Mouse (Mus musculus) neural tube, embryonic 14.5 days (tissue): ENCODE data around the gene Zfp523. TPM values are rescaled to one million over a fixed set of nuclear protein-coding genes. Genes with fewer than 3 reads are reported as not detected.

Experiments used
- ATAC-seq: fragments of 200-750 bp; cut with Nextera tagmentation; 2 replicates; pipeline ENCODE4 v1.8.0; 2017; ENCODE audit warnings: low read depth, mild to moderate bottlenecking, moderate TSS enrichment, moderate library complexity
- H3K27ac ChIP-seq: fragments of 300-500 bp; sonication (generic); 2 replicates; pipeline ENCODE4 v1.5.1; 2014; ENCODE audit warnings: low read depth, mild to moderate bottlenecking, control low read depth, low read length, moderate library complexity, mixed read lengths
- H3K27me3 ChIP-seq: fragments of 300-500 bp; sonication (generic); 2 replicates; pipeline ENCODE4 v1.6.1; 2014; ENCODE audit warnings: low read length; ENCODE audit not compliant: control insufficient read depth, insufficient read depth
- H3K36me3 ChIP-seq: fragments of 300-500 bp; sonication (generic); 2 replicates; pipeline ENCODE4 v1.6.1; 2014; ENCODE audit warnings: low read length, mixed read lengths; ENCODE audit not compliant: control insufficient read depth, insufficient read depth
- H3K4me1 ChIP-seq: fragments of 300-500 bp; sonication (generic); 2 replicates; pipeline ENCODE4 v1.6.1; 2014; ENCODE audit warnings: low read length; ENCODE audit not compliant: control insufficient read depth, insufficient read depth
- H3K4me2 ChIP-seq: fragments of 300-500 bp; sonication (generic); 2 replicates; pipeline ENCODE4 v1.6.1; 2014; ENCODE audit warnings: mild to moderate bottlenecking, low read depth, low read length, control low read depth
- H3K4me3 ChIP-seq: fragments of 300-500 bp; sonication (generic); 2 replicates; pipeline ENCODE4 v1.5.1; 2014; ENCODE audit warnings: low read depth, low read length, control low read depth, mixed read lengths
- H3K9ac ChIP-seq: fragments of 300-500 bp; sonication (generic); replicated peaks from 2 replicates; pipeline ENCODE4 v1.6.1; 2014; ENCODE audit warnings: low read depth, mild to moderate bottlenecking, control low read depth, low read length, mixed read lengths
- H3K9me3 ChIP-seq: fragments of 300-500 bp; sonication (generic); 2 replicates; pipeline ENCODE4 v1.6.1; 2016; ENCODE audit warnings: low read length; ENCODE audit not compliant: control insufficient read depth
- WGBS: fragments of 180-500 bp; shearing (Covaris S2); extraction: QIAGEN DNeasy Blood & Tissue Kit; methylation state at CpG from one replicate; pipeline ENCODE4 v1.1.7; 2014; 5-methylcytosine and 5-hydroxymethylcytosine counted together
- polyA plus RNA-seq: library from polyadenylated mRNA; unstranded; fragments of >200 nt; fragmentation: Nextera tagmentation; extraction: Ambion mirVana; gene quantifications from 2 replicates; pipeline ENCODE4 v1.2.1, GENCODE M21; 2014

Zfp523 gene
- polyA plus RNA-seq, 1 experiment from 2014 or later: 46.1 TPM

DNA sequence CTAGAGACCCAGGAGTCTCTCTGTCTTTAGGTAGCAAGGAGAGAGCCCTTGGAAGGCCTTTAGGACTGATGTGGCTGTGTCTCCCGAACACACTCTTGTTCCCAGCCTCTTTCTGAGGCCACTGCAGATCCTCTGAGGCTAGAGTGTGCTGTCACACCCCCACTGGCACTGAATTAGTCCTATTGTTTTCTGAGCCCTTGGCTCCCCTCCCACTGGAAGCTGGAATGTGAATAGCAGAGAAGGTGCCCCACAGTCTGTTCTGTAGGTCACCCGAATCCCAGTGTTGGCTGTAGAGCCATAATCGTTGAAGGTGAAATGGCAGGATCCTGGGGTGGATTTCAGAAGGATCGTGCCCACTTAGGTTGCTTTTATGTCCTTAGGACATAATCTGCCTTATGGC lies 3.4 kb downstream of the Zfp523 start:
- H3K4me3 ChIP-seq: no peak overlapping the region
- H3K9ac ChIP-seq: no peak overlapping the region
- 18% methylated on average over 4 of the region's 4 CpGs for WGBS
- no peak for ATAC-seq
- H3K27ac ChIP-seq: no peak overlapping the region
- H3K9me3 ChIP-seq: no peaks in the 10 kb centered on the region
- H3K4me2 ChIP-seq: no peak overlapping the region
- H3K27me3 ChIP-seq: no peaks in the 10 kb centered on the region; the same call in 1 of the 2 replicates
- peaks cover 14% of the 10 kb centered on the region for H3K4me1 ChIP-seq
- no peaks in the 10 kb centered on the region; the same call in 1 of the 2 replicates for H3K36me3 ChIP-seq

DNA sequence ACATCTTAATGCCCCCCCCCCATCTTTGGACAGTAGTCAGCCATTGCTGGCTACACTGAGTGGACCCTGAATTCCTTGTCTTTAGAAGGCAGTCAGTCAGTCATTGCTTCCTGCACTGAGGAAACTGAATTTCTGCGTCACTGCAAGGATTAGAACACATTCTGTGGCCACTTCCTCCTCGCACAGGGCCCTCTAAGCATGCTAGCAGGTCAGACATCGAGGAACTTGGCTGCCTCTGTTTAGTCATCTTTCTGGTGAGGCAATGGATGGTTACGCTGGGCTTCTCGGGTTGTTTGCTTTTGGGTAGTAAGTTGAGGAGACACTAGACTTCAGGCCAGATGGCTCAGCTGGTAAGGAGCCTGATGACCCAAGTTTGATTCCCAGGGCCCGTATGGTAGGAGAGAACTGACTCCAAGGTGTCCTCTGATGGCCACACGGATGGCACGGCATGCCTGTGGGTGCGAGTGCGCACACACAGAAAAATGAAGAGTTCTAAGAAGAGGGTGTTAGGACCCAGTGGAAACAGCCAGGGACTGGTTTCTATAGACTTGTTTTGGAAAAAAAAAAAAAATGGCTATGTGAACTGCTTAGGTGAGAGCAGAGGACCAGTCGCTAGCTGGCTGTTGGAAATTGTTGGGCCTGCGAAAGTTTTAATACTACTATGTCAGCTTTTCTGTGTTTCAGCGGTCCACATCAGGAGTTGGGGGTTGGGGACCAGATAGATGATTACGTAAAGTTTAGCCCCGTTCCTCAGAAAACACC lies 4.0 kb downstream of the Zfp523 start:
- peaks cover 14% of the 10 kb centered on the region for H3K4me1 ChIP-seq
- no peak for ATAC-seq
- no peak overlapping the region for H3K9ac ChIP-seq
- no peak overlapping the region for H3K4me3 ChIP-seq
- H3K36me3 ChIP-seq: no peaks in the 10 kb centered on the region; the same call in 1 of the 2 replicates
- no peak overlapping the region for H3K27ac ChIP-seq
- no peaks in the 10 kb centered on the region; the same call in 1 of the 2 replicates for H3K27me3 ChIP-seq
- no peak overlapping the region for H3K4me2 ChIP-seq
- no peaks in the 10 kb centered on the region for H3K9me3 ChIP-seq
- 89% methylated on average over 15 of the region's 15 CpGs for WGBS

DNA sequence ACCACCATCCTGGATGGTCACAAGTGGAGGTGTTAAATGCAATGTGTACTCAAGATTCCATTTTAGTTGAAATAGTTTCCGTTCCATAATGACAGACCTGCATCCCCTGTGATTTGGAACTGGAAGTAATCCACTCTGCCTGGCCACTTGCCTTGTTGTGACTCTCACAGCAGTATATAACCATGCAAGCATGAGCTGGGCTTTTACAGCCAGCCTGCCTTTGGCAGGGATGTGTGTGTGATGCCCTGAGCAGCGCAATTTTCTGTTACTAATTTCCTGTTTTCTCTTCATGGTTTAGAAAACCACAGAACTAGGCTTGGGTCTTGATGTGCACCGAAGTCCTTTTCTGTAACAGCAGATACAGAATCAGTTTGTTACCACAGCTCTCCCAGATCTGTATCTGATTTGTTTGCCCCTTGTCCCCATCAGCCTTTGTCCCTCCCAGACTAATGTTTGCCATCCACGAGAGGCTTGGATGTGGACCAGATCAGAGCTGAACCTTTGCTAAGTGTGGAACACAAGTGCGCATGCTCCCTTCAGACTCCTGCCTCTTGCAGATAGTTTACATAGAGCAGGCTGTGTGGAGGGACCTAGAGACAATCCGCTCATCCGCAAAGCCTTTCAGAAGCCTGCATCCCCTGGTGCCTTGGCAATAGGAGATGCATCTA lies 8.2 kb downstream of the Zfp523 start:
- H3K4me3 ChIP-seq: no peak overlapping the region
- H3K27ac ChIP-seq: no peak overlapping the region
- WGBS: 88% methylated on average over 7 of the region's 7 CpGs
- H3K36me3 ChIP-seq: peaks cover 5% of the 10 kb centered on the region; the same call in 1 of the 2 replicates
- H3K4me1 ChIP-seq: peaks cover 3% of the 10 kb centered on the region; the same call in 1 of the 2 replicates
- H3K27me3 ChIP-seq: no peaks in the 10 kb centered on the region
- ATAC-seq: no peak
- no peaks in the 10 kb centered on the region for H3K9me3 ChIP-seq
- H3K9ac ChIP-seq: no peak overlapping the region
- H3K4me2 ChIP-seq: no peak overlapping the region

DNA sequence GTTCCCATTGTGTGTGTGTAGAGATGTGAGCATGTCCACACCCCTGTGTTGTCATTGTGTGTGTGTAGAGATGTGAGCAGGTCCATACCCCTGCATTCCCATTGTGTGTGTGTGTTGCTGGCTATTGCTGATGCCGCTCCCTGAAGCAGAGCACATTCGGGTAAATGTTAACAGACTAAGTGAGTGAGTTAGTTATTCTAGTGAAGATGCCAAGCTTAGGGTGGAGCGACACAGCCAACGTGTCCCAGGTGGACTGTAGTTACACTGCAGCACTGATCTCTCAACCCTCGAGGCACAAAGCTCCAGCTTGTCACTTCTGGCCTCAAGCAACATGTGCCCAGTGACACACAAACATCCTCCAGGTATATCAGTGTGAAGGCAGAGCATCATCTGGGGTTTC lies 11.4 kb downstream of the Zfp523 start:
- Histone ChIP-seq H3K27ac (no peak overlapping the region; the same call in 1 of the 2 replicates), H3K9ac (no peak overlapping the region), H3K9me3 (no peaks in the 10 kb centered on the region), H3K36me3 (peaks cover 17% of the 10 kb centered on the region; the same call in 1 of the 2 replicates), H3K4me1 (no peaks in the 10 kb centered on the region), H3K27me3 (no peaks in the 10 kb centered on the region), H3K4me3 (no peak overlapping the region), H3K4me2 (no peak overlapping the region)
- ATAC-seq: no peak
- WGBS: 93% methylated on average over 5 of the region's 5 CpGs

DNA sequence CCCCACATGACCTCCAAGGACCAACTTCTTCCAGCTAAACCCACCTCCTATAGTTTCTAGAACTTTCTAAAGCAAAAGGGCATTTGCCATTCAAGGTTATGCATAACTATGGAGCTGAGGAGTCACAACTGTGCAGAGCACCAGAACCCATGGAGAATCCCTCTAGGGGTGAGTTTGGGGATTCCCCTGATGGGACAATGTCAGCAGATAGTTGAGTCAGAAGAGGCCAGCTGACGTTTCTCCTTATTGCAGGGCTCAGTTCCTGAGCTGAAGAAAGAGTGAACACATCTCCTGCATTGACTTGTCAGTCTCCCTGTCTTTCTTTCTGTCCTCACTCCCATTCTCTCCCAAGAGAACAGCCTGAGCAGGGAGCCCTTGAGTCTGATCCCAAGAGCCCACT lies 15.8 kb downstream of the Zfp523 start:
- Histone ChIP-seq H3K9ac (no peak overlapping the region), H3K4me3 (no peak overlapping the region), H3K27me3 (no peaks in the 10 kb centered on the region), H3K9me3 (no peaks in the 10 kb centered on the region), H3K36me3 (peaks cover 31% of the 10 kb centered on the region), H3K27ac (no peak overlapping the region), H3K4me2 (no peak overlapping the region), H3K4me1 (no peaks in the 10 kb centered on the region)
- 78% methylated on average over 1 of the region's 1 CpGs for WGBS
- no peak for ATAC-seq

DNA sequence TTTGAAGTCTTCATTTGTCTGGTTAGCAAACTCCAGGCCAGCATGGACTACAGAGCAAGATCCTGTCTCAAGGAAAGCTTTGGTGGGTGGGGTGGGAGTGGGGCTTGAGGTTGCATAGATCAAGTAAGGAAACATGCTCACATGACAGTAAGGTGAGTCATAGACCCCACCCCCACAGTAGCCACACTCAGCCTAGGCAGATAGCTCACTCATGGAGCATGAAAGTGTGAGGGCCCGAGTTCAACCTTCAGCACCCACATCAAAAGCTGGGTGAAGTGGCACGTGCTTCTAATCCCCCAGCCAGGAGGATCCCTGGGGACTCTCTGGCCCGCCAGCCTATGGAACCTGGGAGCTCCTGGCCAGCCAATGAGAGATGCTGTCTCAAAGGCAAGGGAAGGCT lies 16.6 kb downstream of the Zfp523 start:
- Histone ChIP-seq H3K36me3 (peaks cover 37% of the 10 kb centered on the region), H3K9ac (no peak overlapping the region), H3K4me3 (no peak overlapping the region), H3K27me3 (no peaks in the 10 kb centered on the region), H3K9me3 (no peaks in the 10 kb centered on the region), H3K4me1 (no peaks in the 10 kb centered on the region), H3K4me2 (no peak overlapping the region), H3K27ac (no peak overlapping the region)
- no peak for ATAC-seq
- 92% methylated on average over 3 of the region's 3 CpGs for WGBS

DNA sequence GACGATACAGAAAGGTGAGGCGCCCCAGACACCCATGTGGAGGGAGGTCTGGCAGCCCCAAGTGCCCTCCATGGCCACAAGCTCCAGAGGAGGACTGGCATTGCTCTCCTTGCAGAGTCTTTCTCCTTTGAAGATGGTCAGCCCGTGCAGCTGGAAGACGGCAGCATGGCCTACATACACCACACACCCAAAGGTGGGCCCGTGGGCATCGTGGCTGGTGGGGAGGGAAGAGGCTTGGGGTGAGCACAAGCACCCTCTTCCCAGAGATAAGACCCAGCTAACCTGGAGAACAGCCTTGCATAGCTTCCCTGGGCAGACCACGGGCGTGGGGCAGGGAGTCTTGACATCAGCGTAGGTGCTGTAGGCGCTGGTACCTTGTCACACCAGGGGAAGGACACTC lies 18.1 kb downstream of the Zfp523 start:
- Histone ChIP-seq H3K4me2 (no peak overlapping the region), H3K4me3 (no peak overlapping the region), H3K36me3 (peaks cover 40% of the 10 kb centered on the region), H3K27ac (no peak overlapping the region), H3K4me1 (no peaks in the 10 kb centered on the region), H3K9me3 (no peaks in the 10 kb centered on the region), H3K9ac (no peak overlapping the region), H3K27me3 (no peaks in the 10 kb centered on the region)
- no peak for ATAC-seq
- WGBS: 94% methylated on average over 10 of the region's 10 CpGs

DNA sequence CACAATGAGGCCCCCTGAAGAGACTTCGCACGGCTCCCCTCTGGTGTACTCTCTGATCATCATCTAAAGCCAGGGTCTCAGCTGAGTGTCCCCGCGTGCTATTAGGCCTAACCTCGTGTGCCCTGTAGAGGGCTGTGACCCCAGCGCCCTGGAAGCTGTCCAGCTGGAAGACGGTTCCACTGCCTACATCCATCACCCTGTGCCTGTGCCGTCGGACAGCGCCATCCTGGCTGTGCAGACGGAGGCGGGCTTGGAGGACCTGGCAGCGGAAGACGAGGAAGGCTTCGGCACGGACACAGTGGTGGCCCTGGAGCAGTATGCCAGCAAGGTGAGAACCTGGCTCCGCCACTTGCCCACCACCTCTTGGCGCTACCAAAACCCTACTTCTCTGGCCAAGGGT lies 20.7 kb downstream of the Zfp523 start:
- peaks cover 53% of the 10 kb centered on the region for H3K36me3 ChIP-seq
- H3K9ac ChIP-seq: no peak overlapping the region
- no peak overlapping the region for H3K27ac ChIP-seq
- no peaks in the 10 kb centered on the region for H3K4me1 ChIP-seq
- no peaks in the 10 kb centered on the region for H3K9me3 ChIP-seq
- H3K4me3 ChIP-seq: no peak overlapping the region
- ATAC-seq: no peak
- H3K27me3 ChIP-seq: no peaks in the 10 kb centered on the region
- WGBS: 73% methylated on average over 18 of the region's 18 CpGs
- no peak overlapping the region for H3K4me2 ChIP-seq

DNA sequence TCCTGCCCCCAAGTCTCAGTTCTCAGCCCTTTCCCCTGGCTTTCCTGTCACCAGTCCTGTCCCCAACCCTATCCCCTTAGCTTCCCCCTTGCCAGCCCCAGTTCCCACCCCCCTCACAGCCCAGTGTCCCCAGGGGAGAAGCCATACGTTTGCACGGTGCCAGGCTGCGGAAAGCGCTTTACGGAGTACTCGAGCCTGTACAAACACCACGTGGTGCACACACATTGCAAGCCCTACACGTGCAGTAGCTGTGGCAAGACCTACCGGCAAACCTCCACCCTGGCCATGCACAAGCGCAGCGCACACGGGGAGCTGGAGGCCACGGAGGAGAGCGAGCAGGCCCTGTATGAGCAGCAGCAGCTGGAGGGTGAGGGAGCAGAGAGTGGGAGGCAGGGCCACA lies 25.1 kb downstream of the Zfp523 start:
- no peak overlapping the region for H3K27ac ChIP-seq
- 80% methylated on average over 14 of the region's 14 CpGs for WGBS
- H3K9ac ChIP-seq: no peak overlapping the region

More for the DNA sequence above, 25.1 kb downstream of the Zfp523 start:
- Histone ChIP-seq H3K9me3 (no peaks in the 10 kb centered on the region), H3K4me3 (no peak overlapping the region), H3K4me2 (no peak overlapping the region), H3K4me1 (no peaks in the 10 kb centered on the region), H3K27me3 (no peaks in the 10 kb centered on the region), H3K36me3 (peaks cover 43% of the 10 kb centered on the region)
- ATAC-seq: no peak
